Mouse (Mus musculus) liver, embryonic 11.5 days (tissue): ENCODE measurements at regions not wholly inside any gene's neighbourhood (a gene's known extent, or its start where the extent isn't known, plus 50 kb on each side); places are given as distances from the start of the nearest gene placed in this dataset.

Experiments
- ATAC-seq: fragments of 200-750 bp; cut with Nextera tagmentation; replicated peaks from 2 replicates; pipeline ENCODE4 v1.8.0; 2017; ENCODE audit warnings: moderate number of reproducible peaks, mild to moderate bottlenecking, moderate TSS enrichment, moderate library complexity; ENCODE audit not compliant: low FRiP score
- DNase-seq: peaks from one replicate; pipeline ENCODE4 v3.0.0-alpha.2; 2017; ENCODE audit warnings: low spot score
- H3K27ac ChIP-seq: fragments of 300-500 bp; sonication (generic); 2 replicates; pipeline ENCODE4 v1.5.1; 2014; ENCODE audit warnings: mild to moderate bottlenecking, low read depth, low read length, control low read depth
- H3K27me3 ChIP-seq: fragments of 300-500 bp; sonication (generic); replicated peaks from 2 replicates; pipeline ENCODE4 v1.6.1; 2014; ENCODE audit warnings: low read length, mixed read lengths; ENCODE audit not compliant: control insufficient read depth, insufficient read depth
- H3K36me3 ChIP-seq: fragments of 300-500 bp; sonication (generic); 2 replicates; pipeline ENCODE4 v1.6.1; 2014; ENCODE audit warnings: mild to moderate bottlenecking, low read length, moderate library complexity, mixed read lengths; ENCODE audit not compliant: control insufficient read depth, insufficient read depth
- H3K4me1 ChIP-seq: fragments of 300-500 bp; sonication (generic); replicated peaks from 2 replicates; pipeline ENCODE4 v1.6.1; 2014; ENCODE audit warnings: low read length, mixed read lengths; ENCODE audit not compliant: control insufficient read depth, insufficient read depth
- H3K4me2 ChIP-seq: fragments of 300-500 bp; sonication (generic); 2 replicates; pipeline ENCODE4 v1.6.1; 2014; ENCODE audit warnings: mild to moderate bottlenecking, control low read depth, moderate library complexity
- H3K4me3 ChIP-seq: fragments of 300-500 bp; sonication (generic); 2 replicates; pipeline ENCODE4 v1.5.1; 2014; ENCODE audit warnings: low read depth, low read length, control low read depth
- H3K9ac ChIP-seq: fragments of 300-500 bp; sonication (generic); 2 replicates; pipeline ENCODE4 v1.6.1; 2014; ENCODE audit warnings: low read depth, low read length, control low read depth
- H3K9me3 ChIP-seq: fragments of 300-500 bp; sonication (generic); 2 replicates; pipeline ENCODE4 v1.6.1; 2016; ENCODE audit warnings: low read length, inconsistent platforms, mixed read lengths; ENCODE audit not compliant: control insufficient read depth
- WGBS: fragments of 180-500 bp; shearing (Covaris S2); extraction: QIAGEN DNeasy Blood & Tissue Kit; methylation state at CpG from one replicate; pipeline ENCODE4 v1.1.7; 2014; 5-methylcytosine and 5-hydroxymethylcytosine counted together

- ATAC-seq: no peak
- DNase-seq: no peak
- H3K4me1 ChIP-seq: no peaks in the 10 kb centered on the region
Observed at GRCm38 (mm10) chr8:44839504-44840209, 95.6 kb upstream of the Fat1 start.

GRCm38 (mm10) chr8:44840646-44841045 lies 94.6 kb upstream of the Fat1 start:
- Histone ChIP-seq H3K9ac (no peak overlapping the region), H3K36me3 (no peaks in the 10 kb centered on the region), H3K4me1 (no peaks in the 10 kb centered on the region), H3K9me3 (no peaks in the 10 kb centered on the region), H3K27ac (no peak overlapping the region), H3K4me3 (no peak overlapping the region), H3K4me2 (no peak overlapping the region), H3K27me3 (no peaks in the 10 kb centered on the region)
- 70% methylated on average over 3 of the region's 3 CpGs for WGBS
- DNase-seq (no peak), ATAC-seq (no peak)

More at GRCm38 (mm10) chr8:44839504-44840209, 95.6 kb upstream of the Fat1 start:
- no peak overlapping the region for H3K9ac ChIP-seq
- H3K9me3 ChIP-seq: no peaks in the 10 kb centered on the region
- no peaks in the 10 kb centered on the region for H3K36me3 ChIP-seq
- no peaks in the 10 kb centered on the region for H3K27me3 ChIP-seq
- H3K4me2 ChIP-seq: no peak overlapping the region
- no peak overlapping the region for H3K27ac ChIP-seq
- WGBS: 75% methylated on average over 13 of the region's 13 CpGs
- no peak overlapping the region for H3K4me3 ChIP-seq

GRCm38 (mm10) chr8:44844362-44844761 lies 90.9 kb upstream of the Fat1 start:
- Histone ChIP-seq H3K36me3 (no peaks in the 10 kb centered on the region), H3K9ac (no peak overlapping the region), H3K4me2 (no peak overlapping the region), H3K4me1 (no peaks in the 10 kb centered on the region), H3K4me3 (no peak overlapping the region), H3K27ac (no peak overlapping the region), H3K9me3 (no peaks in the 10 kb centered on the region), H3K27me3 (no peaks in the 10 kb centered on the region)
- DNase-seq (no peak), ATAC-seq (no peak)
- WGBS: 87% methylated on average over 1 of the region's 1 CpGs

- no peaks in the 10 kb centered on the region for H3K27me3 ChIP-seq
- H3K4me3 ChIP-seq: no peak overlapping the region
- ATAC-seq: no peak
- H3K4me1 ChIP-seq: no peaks in the 10 kb centered on the region
- WGBS: 71% methylated on average over 4 of the region's 4 CpGs
- H3K4me2 ChIP-seq: no peak overlapping the region
- no peak overlapping the region for H3K27ac ChIP-seq
- H3K9ac ChIP-seq: no peak overlapping the region
- no peak for DNase-seq
- H3K9me3 ChIP-seq: no peaks in the 10 kb centered on the region
- H3K36me3 ChIP-seq: no peaks in the 10 kb centered on the region
Observed at GRCm38 (mm10) chr8:44852223-44852622, 83.0 kb upstream of the Fat1 start.

GRCm38 (mm10) chr8:44855115-44855514 lies 80.1 kb upstream of the Fat1 start:
- DNase-seq (no peak), ATAC-seq (no peak)
- no peaks in the 10 kb centered on the region for H3K27me3 ChIP-seq
- H3K4me1 ChIP-seq: no peaks in the 10 kb centered on the region
- WGBS: 85% methylated on average over 4 of the region's 4 CpGs
- no peak overlapping the region for H3K4me3 ChIP-seq
- no peak overlapping the region for H3K9ac ChIP-seq
- H3K4me2 ChIP-seq: no peak overlapping the region
- no peaks in the 10 kb centered on the region for H3K36me3 ChIP-seq
- no peaks in the 10 kb centered on the region for H3K9me3 ChIP-seq
- H3K27ac ChIP-seq: no peak overlapping the region

- no peak for DNase-seq
- Histone ChIP-seq H3K9ac (no peak overlapping the region), H3K27me3 (no peaks in the 10 kb centered on the region), H3K36me3 (no peaks in the 10 kb centered on the region), H3K27ac (no peak overlapping the region), H3K4me3 (no peak overlapping the region), H3K4me1 (no peaks in the 10 kb centered on the region), H3K9me3 (no peaks in the 10 kb centered on the region), H3K4me2 (no peak overlapping the region)
- whole genome bisulfite sequencing: 61% methylated on average over 6 of the region's 6 CpGs
- ATAC-seq: no peak
Observed at GRCm38 (mm10) chr8:44867202-44867601, 68.0 kb upstream of the Fat1 start.

GRCm38 (mm10) chr8:44867666-44868065 lies 67.6 kb upstream of the Fat1 start:
- H3K4me2 ChIP-seq: no peak overlapping the region
- DNase-seq: no peak
- no peak overlapping the region for H3K4me3 ChIP-seq
- WGBS: 63% methylated on average over 5 of the region's 5 CpGs
- no peaks in the 10 kb centered on the region for H3K4me1 ChIP-seq
- no peak overlapping the region for H3K9ac ChIP-seq
- no peak for ATAC-seq
- no peaks in the 10 kb centered on the region for H3K27me3 ChIP-seq
- H3K9me3 ChIP-seq: no peaks in the 10 kb centered on the region
- H3K27ac ChIP-seq: no peak overlapping the region
- H3K36me3 ChIP-seq: no peaks in the 10 kb centered on the region

- no peak overlapping the region for H3K4me2 ChIP-seq
- H3K27ac ChIP-seq: no peak overlapping the region
Observed at GRCm38 (mm10) chr8:44877066-44877465, 58.2 kb upstream of the Fat1 start.

GRCm38 (mm10) chr8:44878208-44878607 lies 57.0 kb upstream of the Fat1 start:
- 54% methylated on average over 3 of the region's 3 CpGs for WGBS
- Histone ChIP-seq H3K4me2 (no peak overlapping the region), H3K9me3 (no peaks in the 10 kb centered on the region), H3K4me1 (no peaks in the 10 kb centered on the region), H3K27me3 (no peaks in the 10 kb centered on the region), H3K9ac (no peak overlapping the region), H3K36me3 (no peaks in the 10 kb centered on the region), H3K27ac (no peak overlapping the region), H3K4me3 (no peak overlapping the region)
- ATAC-seq: no peak
- DNase-seq: no peak

More at GRCm38 (mm10) chr8:44877066-44877465, 58.2 kb upstream of the Fat1 start:
- H3K27me3 ChIP-seq: no peaks in the 10 kb centered on the region
- H3K9me3 ChIP-seq: no peaks in the 10 kb centered on the region
- no peaks in the 10 kb centered on the region for H3K4me1 ChIP-seq
- H3K4me3 ChIP-seq: no peak overlapping the region
- no peak overlapping the region for H3K9ac ChIP-seq
- 54% methylated on average over 5 of the region's 5 CpGs for WGBS
- DNase-seq (no peak), ATAC-seq (no peak)
- H3K36me3 ChIP-seq: no peaks in the 10 kb centered on the region
